Mouse (Mus musculus) central nervous system, embryonic 18 days (tissue): ENCODE measurements around the gene Lamb2. TPM values are rescaled to one million over a fixed set of nuclear protein-coding genes. Genes with fewer than 3 reads are reported as not detected.

Source experiments
- polyA plus RNA-seq: library from polyadenylated mRNA; depleted of rRNA; stranded (reverse); fragments of >200 nt; gene quantifications from 2 replicates; pipeline ENCODE4 v1.2.3, GENCODE M21; 2012; rRNA removed

Gene Lamb2
- polyA plus RNA-seq: 25.1 and 35.7 TPM in 2 replicates

GRCm38 (mm10) chr9:108479721-108480351 lies at the start of gene Lamb2:
Lamb2 (plus strand) TSS chr9:108479736.

GRCm38 (mm10) chr9:108436182-108436581 lies 43.4 kb upstream of the Lamb2 start, which contains the start of gene BC048562:
BC048562 (plus strand) TSS chr9:108436482.

GRCm38 (mm10) chr9:108460319-108461178 lies 19.0 kb upstream of the Lamb2 start, which contains the start of gene Ccdc71:
Ccdc71 (plus strand) TSS chr9:108460527.

GRCm38 (mm10) chr9:108461181-108461631 lies 18.3 kb upstream of the Lamb2 start, which contains the start of gene Klhdc8b:
Klhdc8b (minus strand) TSS chr9:108461581.

GRCm38 (mm10) chr9:108490559-108491285 lies 11.2 kb downstream of the Lamb2 start, which contains the start of gene Usp19:
Usp19 (plus strand) TSS chr9:108490602.

GRCm38 (mm10) chr9:108507619-108508434 lies 28.3 kb downstream of the Lamb2 start, which contains the start of gene Qars:
Qars (plus strand) TSS chr9:108507706.

GRCm38 (mm10) chr9:108516380-108517251 lies 37.1 kb downstream of the Lamb2 start, which contains the start of gene Qrich1:
Qrich1 (plus strand) TSS chr9:108516806.

Other genes with a start within 250 kb of the Lamb2 start
- gene Dag1, start 215.8 kb upstream of the Lamb2 start, polyA plus RNA-seq: 33.7 and 34.6 TPM in 2 replicates
- gene Nicn1, start 189.3 kb upstream of the Lamb2 start, polyA plus RNA-seq: 104 and 128 TPM in 2 replicates
- gene Amt, start 182.9 kb upstream of the Lamb2 start, polyA plus RNA-seq: 62.3 and 64.8 TPM in 2 replicates
- gene Rhoa, start 173.6 kb upstream of the Lamb2 start, polyA plus RNA-seq: 143 and 147 TPM in 2 replicates
- gene Tcta, start 173.6 kb upstream of the Lamb2 start, polyA plus RNA-seq: 34.3 and 38.3 TPM in 2 replicates
- 311 and 335 TPM in 2 replicates for gene Gpx1, start 140.8 kb upstream of the Lamb2 start, polyA plus RNA-seq
- 124 and 135 TPM in 2 replicates for gene Usp4, start 131.9 kb upstream of the Lamb2 start, polyA plus RNA-seq
- gene 1700102P08Rik, start 86.9 kb upstream of the Lamb2 start, polyA plus RNA-seq: 3.3 and 3.5 TPM in 2 replicates
- 2.2 and 2.7 TPM in 2 replicates for gene Ccdc36, start 51.3 kb upstream of the Lamb2 start, polyA plus RNA-seq
- not detected in 2 replicates for gene BC048562, start 43.3 kb upstream of the Lamb2 start, polyA plus RNA-seq
- gene Ccdc71, start 19.2 kb upstream of the Lamb2 start, polyA plus RNA-seq: 32.4 and 35.2 TPM in 2 replicates
- gene Klhdc8b, start 18.2 kb upstream of the Lamb2 start, polyA plus RNA-seq: 67.4 and 67.8 TPM in 2 replicates
- gene Usp19, start 10.9 kb downstream of the Lamb2 start, polyA plus RNA-seq: 131 and 138 TPM in 2 replicates
- gene Qars, start 28.0 kb downstream of the Lamb2 start, polyA plus RNA-seq: 120 and 140 TPM in 2 replicates
- 135 and 137 TPM in 2 replicates for gene Qrich1, start 37.1 kb downstream of the Lamb2 start, polyA plus RNA-seq
- gene Impdh2, start 80.5 kb downstream of the Lamb2 start, polyA plus RNA-seq: 131 and 132 TPM in 2 replicates
- gene Ndufaf3, start 87.7 kb downstream of the Lamb2 start, polyA plus RNA-seq: 59.9 and 60.6 TPM in 2 replicates
- 277 and 285 TPM in 2 replicates for gene Dalrd3, start 90.2 kb downstream of the Lamb2 start, polyA plus RNA-seq
- gene Wdr6, start 99.0 kb downstream of the Lamb2 start, polyA plus RNA-seq: 260 and 264 TPM in 2 replicates
- 35.4 and 35.5 TPM in 2 replicates for gene P4htm, start 117.9 kb downstream of the Lamb2 start, polyA plus RNA-seq
- gene Arih2, start 169.7 kb downstream of the Lamb2 start, polyA plus RNA-seq: 42.5 and 42.6 TPM in 2 replicates
- 22.7 and 22.8 TPM in 2 replicates for gene Slc25a20, start 182.4 kb downstream of the Lamb2 start, polyA plus RNA-seq
- gene Prkar2a, start 209.6 kb downstream of the Lamb2 start, polyA plus RNA-seq: 35.0 and 38.6 TPM in 2 replicates